ENCODE assay signal across 10 mouse cellular contexts in genomic region chr7:79525690-79526630, GRCm38 (mm10). TPM values are rescaled to one million over a fixed set of nuclear protein-coding genes. Genes with fewer than 3 reads are reported as not detected.
DNase-seq lines count a peak whose midpoint lies in the region; ATAC-seq and TF ChIP-seq lines count a peak whose summit lies in the region.
"Had no signal": no experiment of that assay in that cellular context is flagged by ENCODE, and none has a peak within 500 bp of the region (broad histone marks: within the 10 kb centered on the region; RNA-seq: fewer than 3 reads in every experiment).

No protein-coding gene starts in this region.

- no peak for TF ChIP-seq EP300 in liver, postnatal 0 days (IDR thresholded peaks at IDR 0.05; ENCODE audit: low read depth)

- peak; percentile 88 for DNase-seq in left cerebral cortex, postnatal 4 days
- no peak for DNase-seq in left cerebral cortex, postnatal 14 days (ENCODE audit: low spot score in 2 of 2)
- DNase-seq in liver, postnatal 0 days, result no peak
- no peak for DNase-seq in urinary bladder, postnatal 4 days (ENCODE audit: low spot score in 2 of 2)

- H3K9me3 ChIP-seq in forebrain, embryonic 16.5 days (ENCODE audit: control insufficient read depth, low read length), result no peaks in the 10 kb centered on the region
- H3K9me3 ChIP-seq in midbrain, embryonic 12.5 days, result no peaks in the 10 kb centered on the region
- H3K9me3 ChIP-seq in liver, postnatal 0 days (ENCODE audit: low read length), result no peaks in the 10 kb centered on the region
- H3K9me3 ChIP-seq: heart, embryonic 13.5 days had no signal

- H3K27me3 ChIP-seq in forebrain, embryonic 16.5 days (replicated peaks; ENCODE audit: control insufficient read depth, insufficient read depth, low read length), result no peaks in the 10 kb centered on the region
- H3K27me3 ChIP-seq in midbrain, embryonic 12.5 days, result peaks cover 47% of the 10 kb centered on the region
- H3K27me3 ChIP-seq in liver, postnatal 0 days (ENCODE audit: insufficient read depth, low read length), result peaks cover 36% of the 10 kb centered on the region; the same call in 1 of the 2 replicates

- peak; percentile 71 for ATAC-seq in forebrain, embryonic 16.5 days
- ATAC-seq in midbrain, embryonic 12.5 days (ENCODE audit: low FRiP score, low read depth), result peak; percentile 89
- ATAC-seq in monocyte, adult 5-6 weeks (replicated peaks; ENCODE audit: insufficient number of reproducible peaks, low FRiP score, low TSS enrichment, poor library complexity, severe bottlenecking), result no peak
- ATAC-seq in liver, postnatal 0 days, result no peak
- no peak for ATAC-seq in megakaryocyte, adult 5-6 weeks (ENCODE audit: poor library complexity, severe bottlenecking)

- no peak for TF ChIP-seq CTCF in liver, postnatal 0 days (IDR thresholded peaks at IDR 0.05; ENCODE audit: low read depth)

- H3K36me3 ChIP-seq in forebrain, embryonic 16.5 days (ENCODE audit: control insufficient read depth, insufficient read depth), result peaks cover 11% of the 10 kb centered on the region; the same call in 1 of the 2 replicates
- peaks cover 42% of the 10 kb centered on the region for H3K36me3 ChIP-seq in midbrain, embryonic 12.5 days
- H3K36me3 ChIP-seq in liver, postnatal 0 days (replicated peaks; ENCODE audit: insufficient read depth, low read length), result no peaks in the 10 kb centered on the region
- H3K36me3 ChIP-seq: heart, embryonic 13.5 days had no signal

- peak overlapping the region; percentile 94 for H3K27ac ChIP-seq in forebrain, embryonic 16.5 days (ENCODE audit: low read length)
- H3K27ac ChIP-seq in midbrain, embryonic 12.5 days (replicated peaks), result peak overlapping the region; percentile 99
- no peak overlapping the region for H3K27ac ChIP-seq in liver, postnatal 0 days (ENCODE audit: low read depth)
- H3K27ac ChIP-seq: heart, embryonic 13.5 days; kidney, postnatal 0 days had no signal

- H3K9ac ChIP-seq in forebrain, embryonic 16.5 days (replicated peaks; ENCODE audit: low read depth, low read length), result peak overlapping the region; percentile 57
- H3K9ac ChIP-seq in midbrain, embryonic 12.5 days (replicated peaks), result peak overlapping the region; percentile 47
- no peak overlapping the region for H3K9ac ChIP-seq in liver, postnatal 0 days (replicated peaks)
- H3K9ac ChIP-seq: heart, embryonic 13.5 days had no signal

- peaks cover 77% of the 10 kb centered on the region for H3K4me1 ChIP-seq in forebrain, embryonic 16.5 days (replicated peaks; ENCODE audit: control insufficient read depth, insufficient read depth, low read length)
- peaks cover 90% of the 10 kb centered on the region for H3K4me1 ChIP-seq in midbrain, embryonic 12.5 days
- no peaks in the 10 kb centered on the region for H3K4me1 ChIP-seq in liver, postnatal 0 days (ENCODE audit: insufficient read depth)

- no peak overlapping the region for H3K4me3 ChIP-seq in forebrain, embryonic 16.5 days (replicated peaks; ENCODE audit: low read length)
- H3K4me3 ChIP-seq in midbrain, embryonic 12.5 days, result no peak overlapping the region
- H3K4me3 ChIP-seq in liver, postnatal 0 days (ENCODE audit: low read depth, low read length), result no peak overlapping the region
- H3K4me3 ChIP-seq: heart, embryonic 13.5 days had no signal

- H3K4me2 ChIP-seq in forebrain, embryonic 16.5 days (ENCODE audit: low read length), result peak overlapping the region; percentile 9; the same call in 1 of the 2 replicates
- H3K4me2 ChIP-seq in midbrain, embryonic 12.5 days (replicated peaks), result peak overlapping the region; percentile 21
- H3K4me2 ChIP-seq in liver, postnatal 0 days (ENCODE audit: low read depth, low read length), result no peak overlapping the region
- H3K4me2 ChIP-seq: heart, embryonic 13.5 days had no signal

- intact Hi-C loops in left cerebral cortex, postnatal 4 days (cut with DNase I), result no loop called here
- intact Hi-C loops in left cerebral cortex, postnatal 14 days (cut with DNase I), result no loop called here

- WGBS in forebrain, embryonic 16.5 days, result 10% methylated on average over 14 of the region's 14 CpGs
- 14% methylated on average over 14 of the region's 14 CpGs for WGBS in midbrain, embryonic 12.5 days
- WGBS in liver, postnatal 0 days (ENCODE audit: insufficient replicate concordance), result 43% methylated on average over 14 of the region's 14 CpGs

RNA-seq across cellular contexts. Expression of gene Polg, which starts 59.8 kb away (rescaled TPM):
- total RNA-seq in left cerebral cortex, postnatal 4 days (2021), result 10 to 100 TPM; 75.8 to 80.6 TPM
- 10 to 100 TPM; 84.3 to 90.1 TPM for total RNA-seq in left cerebral cortex, postnatal 14 days (2021)
- polyA plus RNA-seq in forebrain, embryonic 16.5 days (2015; fragmentation: Nextera tagmentation; extraction: Ambion mirVana), result 29.5 and 34.6 TPM in 2 replicates
- polyA plus RNA-seq in midbrain, embryonic 12.5 days (2016; fragmentation: Nextera tagmentation; extraction: Ambion mirVana), result 41.2 and 44.5 TPM in 2 replicates
- total RNA-seq in monocyte, adult 5-6 weeks (2017), result 70.5 to 97.7 TPM (median 92.7 TPM) in 3 replicates
- polyA plus RNA-seq in liver, postnatal 0 days (2015; fragmentation: Nextera tagmentation; extraction: Ambion mirVana), result 19.1 and 24.7 TPM in 2 replicates
- total RNA-seq in megakaryocyte, adult 5-6 weeks (2015), result 18.9 and 26.5 TPM in 2 replicates
- 61.2 and 71.9 TPM in 2 replicates for total RNA-seq in megakaryocyte, adult 5-6 weeks (2017)

Comparison
In these comparisons a context has a peak if more than half of its experiments do, and no peak if none do; other contexts are left out.
1. ATAC-seq: peak in forebrain, embryonic 16.5 days (single experiment) and midbrain, embryonic 12.5 days (single experiment); none in monocyte, adult 5-6 weeks (single experiment), liver, postnatal 0 days (single experiment) and megakaryocyte, adult 5-6 weeks (single experiment).